Mouse (Mus musculus) MEL-GATA-1-ER (cell line): Measurements from ENCODE around the gene Ddx39.

Experiments used
- DNase-seq: peaks from one replicate; pipeline ENCODE4 v3.0.0-alpha.2; 2012; ENCODE audit warnings: low read depth; ENCODE audit errors: extremely low read depth

Gene Ddx39

GRCm38 (mm10) chr8:83765663-83766062 lies 50.7 kb downstream of the Ddx39 start:
- no peak for DNase-seq

DNA sequence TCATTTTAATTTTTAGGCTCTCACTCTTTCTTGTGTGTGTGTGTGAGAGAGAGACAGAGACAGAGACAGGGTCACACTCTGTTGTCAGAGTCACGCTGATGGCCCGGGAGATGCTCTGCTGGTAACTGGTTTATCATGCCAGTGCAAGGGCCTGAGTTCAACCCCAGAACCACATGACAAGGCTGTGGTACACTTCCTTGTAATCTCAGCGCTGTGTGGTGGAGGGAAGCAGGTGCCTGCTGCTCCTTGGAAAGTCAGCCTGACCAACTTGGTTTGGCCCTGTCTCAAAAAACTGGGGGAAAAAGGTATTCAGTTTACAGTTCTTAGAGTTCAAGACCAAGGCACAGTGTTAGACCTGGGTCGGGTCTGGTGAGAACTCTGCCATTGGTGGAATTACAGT lies 52.5 kb downstream of the Ddx39 start:
- no peak for DNase-seq

DNA sequence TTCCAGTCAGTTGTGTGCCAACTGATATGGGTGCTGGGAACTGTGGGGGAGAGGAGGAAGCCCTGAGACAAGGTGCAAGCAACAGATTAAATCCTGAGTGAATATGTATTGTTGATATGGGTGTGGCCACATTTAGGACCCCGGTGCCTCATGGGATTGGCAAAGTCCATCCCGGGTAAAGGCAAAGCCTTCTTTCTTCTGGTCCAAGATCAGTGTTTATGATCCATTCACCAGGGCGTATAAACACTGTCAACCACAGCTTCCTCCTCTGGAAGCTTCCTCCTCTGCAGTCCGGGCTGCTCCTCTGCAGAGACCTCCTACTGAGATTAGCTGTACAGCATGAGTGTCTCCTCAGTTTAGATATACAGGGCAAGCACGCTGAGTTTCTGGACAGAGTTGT lies 53.5 kb downstream of the Ddx39 start:
- DNase-seq: peak; percentile 71

DNA sequence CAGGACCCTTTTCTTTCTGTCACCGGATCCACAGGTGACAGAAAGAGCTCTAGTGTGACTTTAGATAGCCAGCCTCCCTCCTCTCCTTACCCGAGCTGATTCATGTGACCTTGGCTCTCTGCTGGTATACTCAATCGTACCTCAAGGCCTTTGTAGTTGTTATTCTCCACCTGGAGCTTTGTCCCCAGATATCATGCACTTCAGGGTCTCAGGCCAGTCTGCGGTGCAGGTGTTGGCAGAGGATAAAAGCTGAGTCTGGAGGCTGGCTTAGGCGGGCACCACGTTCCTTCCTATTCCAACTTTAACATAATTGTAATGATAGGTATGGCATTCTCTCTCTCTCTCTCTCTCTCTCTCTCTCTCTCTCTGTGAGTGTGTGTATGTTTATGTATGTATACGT lies 54.7 kb downstream of the Ddx39 start:
- no peak for DNase-seq

GRCm38 (mm10) chr8:83770669-83771068 lies 55.7 kb downstream of the Ddx39 start:
- DNase-seq: no peak

- DNase-seq: no peak
These were observed 56.8 kb downstream of the Ddx39 start for GRCm38 (mm10) chr8:83771791-83772190.

DNA sequence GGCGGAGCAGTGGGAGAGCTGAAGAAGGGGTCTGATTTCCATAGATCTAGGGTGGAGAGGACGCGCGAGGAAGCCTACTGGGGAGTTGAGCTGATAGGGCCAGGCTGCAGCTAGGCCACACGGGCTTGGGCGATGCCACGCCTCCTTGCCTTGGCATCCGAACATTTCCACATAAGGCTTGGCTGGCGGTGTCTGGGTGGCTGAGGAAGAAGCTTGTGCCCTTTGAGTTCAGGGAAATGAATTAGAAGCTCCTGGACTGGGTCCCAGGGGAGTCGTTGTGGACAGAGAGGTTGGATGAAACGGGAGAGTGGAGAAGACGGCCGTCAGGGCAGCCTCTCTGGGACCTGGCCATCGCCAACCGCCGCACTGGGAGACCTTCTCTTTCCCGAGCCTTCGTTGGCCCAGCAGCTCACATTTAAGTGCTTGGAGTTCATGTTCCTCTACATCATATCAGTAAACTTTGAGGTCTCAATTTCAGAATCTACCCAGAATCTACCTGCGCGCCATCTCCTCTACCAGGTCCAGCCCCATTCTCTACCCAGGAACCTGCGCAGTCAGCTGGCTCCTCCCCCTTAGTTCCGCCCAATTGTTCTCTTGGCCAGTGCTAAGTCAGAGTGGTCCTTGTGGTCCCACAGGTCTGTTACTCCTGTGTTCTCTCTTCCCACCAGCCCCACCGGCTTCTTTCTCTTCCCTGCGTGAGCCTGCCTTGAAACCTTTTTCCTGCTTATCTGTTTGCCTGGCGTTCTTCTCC lies 57.9 kb downstream of the Ddx39 start:
- no peak for DNase-seq

DNA sequence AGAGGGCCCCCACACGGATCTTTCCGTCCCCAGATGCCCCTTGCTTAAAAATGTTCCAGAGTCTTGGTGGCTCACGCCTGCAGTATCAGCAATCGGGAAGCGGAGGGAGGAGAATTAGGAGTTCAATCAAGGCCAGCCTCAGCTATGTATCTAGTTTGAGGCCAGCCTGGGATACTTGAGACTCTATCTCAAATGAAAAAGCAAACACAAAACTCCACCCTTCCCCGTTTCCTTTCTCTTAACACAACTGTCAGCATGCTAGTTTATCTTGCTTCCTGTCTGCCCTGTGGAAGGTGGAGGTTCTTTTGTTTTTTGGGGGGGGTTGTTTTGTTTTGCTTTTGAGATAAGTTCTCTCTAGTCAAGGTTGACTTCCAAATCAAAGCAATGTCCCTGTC lies 58.5 kb downstream of the Ddx39 start:
- DNase-seq: peak; percentile 57

DNA sequence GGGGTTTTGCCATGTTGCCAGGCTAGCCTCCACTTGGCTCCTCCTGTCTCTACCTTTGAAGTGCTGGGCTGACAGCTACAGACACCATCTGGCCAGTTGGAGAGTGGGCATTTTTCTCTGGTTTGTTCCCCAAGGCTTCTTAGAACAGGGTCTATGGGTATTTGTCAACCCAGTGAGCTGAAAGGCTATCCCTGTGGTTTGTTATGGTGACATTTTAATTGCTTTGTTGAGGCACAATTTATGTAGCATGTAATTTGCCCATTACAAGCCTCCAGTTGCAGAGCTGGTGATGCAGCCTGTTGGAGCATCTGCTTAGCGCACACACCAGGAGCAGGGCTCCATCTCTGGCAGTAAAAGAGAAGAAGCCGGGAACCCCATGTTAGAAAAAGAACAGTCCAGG lies 59.2 kb downstream of the Ddx39 start:
- no peak for DNase-seq
